Mouse (Mus musculus) thymus, postnatal 36 days (tissue): ENCODE data around the gene Prkcsh.

Experiments used
- DNase-seq, 2 experiments: peaks; one replicate each; pipeline ENCODE4 v3.0.0; 2022; ENCODE audit warnings: mixed read lengths in 2 of 2

Gene Prkcsh

DNA sequence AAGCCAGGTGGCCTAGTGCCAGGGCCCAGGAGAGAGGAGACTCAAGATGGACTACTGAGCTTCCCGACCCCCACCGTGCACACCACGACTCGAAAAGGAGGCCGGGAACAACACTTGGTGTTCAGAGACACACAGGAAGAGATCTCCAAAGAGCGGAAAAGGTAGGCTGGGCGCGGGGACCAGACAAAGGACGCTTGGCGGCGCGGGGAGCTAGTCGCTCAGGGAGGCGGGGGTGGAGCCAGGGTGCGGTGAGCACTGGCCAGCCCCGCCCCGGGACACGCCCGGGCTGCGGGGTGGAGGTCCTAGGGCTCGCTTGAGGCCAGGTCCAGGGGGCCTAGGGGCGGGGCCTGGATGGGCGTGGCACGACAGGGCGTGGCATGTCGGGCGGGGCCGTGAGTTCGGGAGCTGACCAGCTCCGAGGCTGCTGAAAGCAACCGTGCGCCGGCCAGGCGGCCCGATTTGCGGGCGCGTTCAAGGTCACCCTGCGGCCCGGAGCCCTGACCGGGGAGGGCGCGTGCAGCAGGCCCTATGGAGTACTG, 47.8 kb downstream of the Prkcsh start:
- peak; percentile 27 to 56 for DNase-seq

DNA sequence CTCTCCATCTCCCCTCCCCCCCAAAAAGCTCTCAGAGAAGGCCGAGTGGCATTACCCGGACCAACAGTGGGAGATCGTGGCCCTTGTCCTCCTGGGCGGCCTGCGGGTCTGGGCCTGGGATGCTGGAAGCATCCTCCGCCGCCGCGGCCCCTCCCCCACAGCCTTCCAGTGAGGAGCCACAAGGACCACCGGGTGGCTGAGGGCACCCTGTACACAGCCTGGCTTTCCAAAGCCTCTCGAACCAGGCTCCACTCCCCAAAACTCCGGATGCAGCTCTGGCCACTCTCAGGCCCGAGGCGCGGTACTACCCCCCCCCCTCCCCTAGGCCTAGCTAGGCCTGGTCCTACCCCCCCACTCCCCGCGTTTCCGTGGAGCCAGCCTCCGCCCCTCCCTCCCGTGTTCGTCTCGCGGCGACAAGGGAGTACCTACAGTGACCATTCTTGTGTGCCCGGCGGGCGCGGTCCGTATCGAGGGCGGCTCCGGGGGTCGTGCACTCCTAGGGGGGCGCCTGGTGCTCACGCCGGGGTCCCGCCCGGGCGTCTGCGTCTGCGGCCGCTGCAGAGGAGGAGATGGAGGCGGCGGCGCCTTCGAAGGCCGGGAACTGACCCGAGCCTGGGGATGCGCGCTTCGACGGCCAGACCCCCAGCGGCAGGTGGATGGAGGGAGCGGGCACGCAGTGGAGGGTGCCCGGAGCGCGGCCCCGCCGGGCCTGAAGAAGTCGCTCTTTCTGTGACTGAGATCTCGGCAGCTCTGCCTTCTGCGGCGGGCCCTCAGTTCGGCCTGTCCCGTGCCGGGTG, 48.8 kb downstream of the Prkcsh start:
- peak; percentile 13 to 32 for DNase-seq

DNA sequence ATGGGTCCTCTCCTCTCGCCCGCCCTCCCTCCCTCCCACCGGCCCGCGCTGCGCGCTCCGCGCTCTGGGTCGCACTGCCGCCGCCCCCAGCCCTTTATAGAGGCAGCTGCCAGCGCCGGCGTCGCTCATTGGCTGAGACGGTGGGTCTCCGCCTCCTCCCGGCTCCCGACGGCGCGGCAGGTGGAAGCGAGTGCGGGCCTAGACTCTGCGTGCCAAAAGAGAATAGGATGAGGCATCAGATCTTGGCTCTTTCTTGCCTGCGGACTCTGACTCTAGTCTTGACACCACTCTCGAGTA, 49.3 kb downstream of the Prkcsh start, which contains the start of gene Elavl3:
TSS of gene Elavl3 (minus strand) at position 66 of the 297 bp plus-strand sequence.
- DNase-seq, result peak; percentile 55 to 64

DNA sequence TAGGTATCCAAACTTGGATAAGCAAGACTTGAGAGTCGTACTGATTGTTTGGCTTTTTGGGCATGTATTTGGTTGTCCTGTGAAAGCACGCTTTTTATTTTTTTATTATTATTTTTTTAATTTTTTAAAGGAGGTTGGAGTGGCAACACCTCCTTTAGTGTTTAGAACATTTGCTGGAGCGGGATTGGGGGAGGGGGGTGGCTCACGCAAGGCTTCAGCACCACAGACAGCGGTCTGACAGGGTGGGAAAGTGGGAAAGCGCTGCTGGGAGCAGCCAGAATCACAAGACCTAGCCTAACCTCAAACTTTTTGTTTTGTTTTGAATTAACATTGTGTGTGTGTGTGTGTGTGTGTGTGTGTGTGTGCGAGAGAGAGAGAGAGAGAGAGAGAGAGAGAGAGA, 51.1 kb downstream of the Prkcsh start:
- no peak for DNase-seq

DNA sequence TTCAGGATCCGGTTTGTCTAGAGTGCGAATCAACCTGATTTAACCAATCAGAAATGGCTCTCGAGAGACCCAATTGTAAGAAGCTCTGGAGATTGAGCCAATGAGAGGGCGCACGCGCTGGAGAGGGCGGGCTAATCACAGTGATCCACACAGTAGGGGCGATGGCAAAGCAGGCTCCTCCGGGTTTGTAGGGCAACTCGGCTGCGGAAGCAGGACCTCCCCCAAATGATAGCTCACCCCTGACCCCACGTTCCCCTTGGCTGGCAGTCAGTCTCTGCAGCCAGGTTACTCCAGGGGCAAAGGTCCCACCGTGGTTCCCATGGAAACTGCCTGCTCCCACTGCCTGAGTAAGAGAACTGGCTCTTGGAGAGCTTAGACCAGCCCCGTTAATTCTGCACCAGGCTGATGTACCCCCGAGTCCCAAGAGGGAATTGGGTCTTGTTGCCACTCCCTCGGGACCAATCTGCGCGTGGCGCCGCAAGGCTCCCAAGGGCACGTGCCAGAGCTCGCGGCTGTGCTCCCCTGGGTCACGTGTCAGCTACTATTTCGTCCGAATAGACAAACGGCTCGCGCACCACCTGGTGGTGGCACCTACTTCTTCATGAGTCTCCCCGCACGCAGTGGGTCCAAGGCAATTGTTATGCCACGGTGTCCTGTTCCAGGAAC, 51.9 kb downstream of the Prkcsh start:
- DNase-seq, result peak; percentile 75 to 78

DNA sequence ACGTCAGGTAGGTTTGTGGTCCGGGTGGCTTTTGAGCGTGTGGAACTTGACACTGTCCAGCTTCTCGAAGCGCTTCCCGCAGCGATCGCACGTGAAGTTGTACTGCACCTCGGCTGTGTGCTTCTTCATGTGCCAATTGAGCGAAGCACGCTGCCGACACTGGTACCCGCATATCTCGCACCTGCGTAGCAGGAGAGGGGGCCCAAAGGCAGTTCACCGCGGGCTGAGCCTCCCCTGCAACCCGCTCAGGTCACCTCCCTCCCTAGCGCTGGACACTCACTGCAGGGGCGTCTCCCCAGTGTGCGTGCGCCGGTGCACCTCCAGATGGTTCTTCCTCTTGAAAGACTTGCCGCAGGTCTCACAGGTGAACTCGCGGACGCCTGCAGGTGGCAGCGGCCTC, 53.1 kb downstream of the Prkcsh start:
- peak in 1 of 2 experiments; percentile 17 for DNase-seq

DNA sequence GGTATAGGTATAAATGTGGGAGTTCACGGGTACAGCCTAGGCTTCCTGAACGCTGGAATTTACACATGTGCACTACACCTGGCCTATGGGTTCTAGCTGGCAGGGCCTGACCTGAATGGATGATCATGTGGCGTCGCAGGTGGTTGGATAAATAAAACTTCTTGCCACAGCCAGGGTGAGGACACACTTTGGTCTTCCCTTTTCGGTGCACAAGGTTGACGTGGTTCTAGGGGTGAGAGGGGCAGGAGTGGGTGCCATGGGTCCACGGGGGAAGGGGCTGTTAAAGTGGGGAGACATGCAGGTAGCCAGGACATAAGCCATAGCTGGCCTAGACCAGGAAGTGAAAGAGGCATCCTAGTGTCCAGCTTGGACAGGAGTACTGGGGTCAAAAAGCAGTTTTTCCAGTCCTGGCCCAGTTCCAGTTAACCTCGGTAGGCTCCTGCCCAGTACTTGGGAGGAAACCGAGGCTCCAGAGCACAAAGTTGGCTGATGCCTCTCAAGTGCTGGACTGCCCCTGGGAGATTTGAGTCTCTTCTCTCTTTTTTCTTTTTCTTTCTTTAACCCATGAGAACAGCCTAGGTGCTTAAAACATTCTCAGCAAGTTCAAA, 53.8 kb downstream of the Prkcsh start:
- DNase-seq, result no peak

DNA sequence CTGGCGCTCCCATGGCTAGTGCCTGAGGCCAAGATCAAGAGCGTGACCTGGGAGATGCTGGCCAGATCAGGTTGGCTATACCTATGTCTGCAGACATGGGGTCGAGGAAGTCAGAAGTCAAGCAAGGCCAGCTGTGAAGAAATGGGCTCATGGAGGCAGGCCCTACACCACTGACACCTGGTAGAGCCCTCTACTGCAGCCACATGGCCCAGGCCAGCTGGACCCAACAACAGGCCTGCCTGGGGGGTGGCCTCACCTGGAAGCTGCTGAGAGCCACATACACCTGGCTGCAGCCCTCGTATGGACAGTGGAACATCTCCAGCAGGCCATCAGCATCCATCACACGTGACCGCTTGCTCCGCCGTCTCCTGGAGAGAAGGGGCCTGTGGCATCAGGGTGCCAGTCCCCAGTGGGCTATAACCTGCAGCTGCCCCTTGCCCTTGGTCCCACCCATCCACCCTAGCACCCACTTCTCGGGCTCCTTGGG, 54.5 kb downstream of the Prkcsh start:
- no peak for DNase-seq

DNA sequence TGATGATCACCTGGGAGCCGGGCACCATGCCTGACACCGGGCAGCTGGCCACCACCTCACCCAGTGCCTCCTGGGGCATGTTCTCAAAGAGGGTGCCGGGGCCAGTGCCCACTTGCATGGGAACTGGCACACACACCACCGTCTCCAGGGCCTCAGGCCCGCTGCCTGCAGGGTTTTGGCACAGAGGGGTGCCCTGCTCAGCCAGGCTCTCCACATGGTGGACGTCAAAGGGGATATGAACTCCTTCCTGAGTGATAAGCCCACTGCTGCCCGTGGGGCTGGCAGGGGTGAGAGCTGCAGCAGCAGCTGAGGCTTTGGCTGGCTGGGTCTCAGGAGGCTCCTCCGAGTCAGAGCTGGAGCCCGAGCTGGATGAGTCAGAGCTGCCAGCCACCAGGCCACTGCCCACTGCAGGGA, 55.4 kb downstream of the Prkcsh start:
- DNase-seq, result no peak

DNA sequence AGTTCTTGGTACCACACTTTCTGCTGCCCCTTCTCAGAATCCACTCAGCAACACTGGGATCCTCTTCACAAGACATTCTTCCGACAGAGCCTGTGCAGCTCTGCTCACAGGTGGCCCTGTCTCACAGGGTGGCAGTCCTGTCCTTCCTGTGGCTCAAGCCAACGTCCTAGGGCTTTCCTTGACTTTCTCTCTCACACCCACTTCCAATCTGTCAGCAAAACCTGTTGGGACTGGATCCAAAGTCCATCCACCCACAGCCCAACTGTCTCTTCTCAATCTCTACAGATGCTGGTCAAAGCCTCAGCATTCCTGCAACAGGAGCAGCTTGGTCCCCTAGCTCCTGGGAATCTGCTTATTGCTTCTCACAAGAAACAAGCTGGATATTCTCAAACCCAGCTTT, 58.7 kb downstream of the Prkcsh start:
- no peak for DNase-seq
